Mouse (Mus musculus) right cerebral cortex, postnatal 36 days (tissue): ENCODE data around the gene Gm8947.
"Not testable (repeated sequence)": the region's sequence is repeated elsewhere in the genome, so short reads cannot be mapped to it uniquely, and the experiment has no call there.

Experiments
- DNase-seq, 2 experiments: peaks; one replicate each; pipeline ENCODE4 v3.0.0; 2022; ENCODE audit warnings: low spot score in 2 of 2, mixed read lengths in 1 of 2

The Gm8947 gene

GRCm38 (mm10) chr1:151180167-151180566, 12.0 kb upstream of the Gm8947 start:
- DNase-seq: no peak

GRCm38 (mm10) chr1:151182266-151182665, 9.9 kb upstream of the Gm8947 start, which contains the start of gene Gm47985:
Gene Gm47985 (plus strand): TSS chr1:151182537.
- DNase-seq: not testable (repeated sequence)

GRCm38 (mm10) chr1:151186186-151186585, 6.0 kb upstream of the Gm8947 start:
- DNase-seq: not testable (repeated sequence)

DNA sequence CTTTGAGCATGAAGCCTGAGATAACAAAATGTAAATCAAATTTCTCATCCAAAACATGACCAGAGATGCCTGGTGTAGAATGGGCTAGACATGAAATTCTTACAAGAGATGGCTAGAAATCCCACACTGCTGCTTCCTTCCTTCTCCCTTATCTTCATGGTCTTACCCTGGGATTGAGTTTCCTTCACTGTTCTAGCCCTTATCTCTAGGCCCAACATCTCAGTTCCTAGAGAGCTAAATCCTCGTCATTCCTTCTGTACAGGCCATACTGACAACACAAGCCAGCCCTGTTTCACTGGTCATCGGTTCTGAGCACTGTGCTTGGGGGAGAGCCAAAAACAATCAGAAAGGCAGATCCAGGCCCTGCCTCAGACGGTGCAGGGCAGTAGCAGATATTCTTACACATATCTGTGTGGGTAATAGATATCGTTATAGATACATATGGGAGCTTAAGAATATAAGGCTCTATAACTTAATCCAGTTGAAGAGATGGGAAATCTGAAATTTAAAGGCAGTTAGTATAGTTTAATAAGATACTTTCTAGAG, 5.2 kb upstream of the Gm8947 start:
- not testable (repeated sequence) for DNase-seq

DNA sequence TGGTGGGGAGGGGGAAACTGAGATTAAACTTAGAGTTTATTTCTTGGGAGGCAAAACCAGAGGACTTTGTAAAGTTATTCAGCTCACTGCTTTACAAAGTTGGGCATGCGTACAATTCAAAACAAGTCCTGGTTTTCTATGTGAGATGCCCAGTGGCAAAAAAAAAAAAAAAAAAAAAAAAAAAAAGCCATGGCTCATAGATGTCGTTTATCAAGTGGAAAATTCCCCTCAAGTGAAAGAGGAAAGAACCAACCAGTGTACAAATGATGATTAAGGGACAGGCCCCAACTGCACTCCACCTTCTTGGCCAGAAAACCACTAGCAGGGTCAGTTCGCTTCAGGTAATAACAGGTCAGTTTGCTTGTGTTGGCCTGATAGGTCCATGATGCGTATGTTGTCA, 3.7 kb upstream of the Gm8947 start:
- no peak for DNase-seq

- DNase-seq: not testable (repeated sequence)
These were observed 563 bp downstream of the Gm8947 start for GRCm38 (mm10) chr1:151192739-151193138.

- DNase-seq: not testable (repeated sequence)
These were observed 3.8 kb downstream of the Gm8947 start for GRCm38 (mm10) chr1:151195986-151196385.

DNA sequence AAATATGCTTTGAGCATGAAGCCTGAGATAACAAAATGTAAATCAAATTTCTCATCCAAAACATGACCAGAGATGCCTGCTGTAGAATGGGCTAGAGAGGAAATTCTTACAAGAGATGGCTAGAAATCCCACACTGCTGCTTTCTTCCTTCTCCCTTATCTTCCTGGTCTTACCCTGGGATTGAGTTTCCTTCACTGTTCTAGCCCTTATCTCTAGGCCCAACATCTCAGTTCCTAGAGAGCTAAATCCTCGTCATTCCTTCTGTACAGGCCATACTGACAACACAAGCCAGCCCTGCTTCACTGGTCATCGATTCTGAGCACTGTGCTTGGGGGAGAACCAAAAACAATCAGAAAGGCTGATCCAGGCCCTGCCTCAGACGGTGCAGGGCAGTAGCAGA, 4.5 kb downstream of the Gm8947 start:
- DNase-seq: not testable (repeated sequence)

DNA sequence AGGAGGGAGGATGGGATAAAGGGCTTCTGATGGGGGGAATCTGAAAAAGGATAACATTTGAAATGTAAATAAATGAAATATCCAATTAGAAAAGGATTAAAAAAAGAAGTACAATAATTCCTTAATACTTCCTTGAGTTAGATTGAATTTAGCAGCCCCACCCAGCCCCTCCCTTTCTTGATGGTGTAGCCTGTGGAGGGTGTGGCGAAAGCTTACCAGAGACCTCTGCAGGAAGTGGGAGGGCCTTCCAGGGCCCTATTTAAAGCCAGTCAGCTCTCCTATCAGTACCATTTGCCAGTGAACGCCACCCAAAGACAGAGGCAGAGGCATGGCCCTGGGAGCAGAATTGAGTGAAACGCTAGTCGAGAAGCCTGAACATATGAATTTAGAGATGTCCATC, 5.9 kb downstream of the Gm8947 start, which contains the start of gene Gm47995:
TSS of gene Gm47995 (plus strand) at position 329 of the 400 bp plus-strand sequence.
- DNase-seq: not testable (repeated sequence)

- DNase-seq: not testable (repeated sequence)
These were observed 8.4 kb downstream of the Gm8947 start for GRCm38 (mm10) chr1:151200620-151201019.

- DNase-seq: not testable (repeated sequence)
These were observed 10.6 kb downstream of the Gm8947 start for GRCm38 (mm10) chr1:151202771-151203170.

GRCm38 (mm10) chr1:151203818-151204217, 11.6 kb downstream of the Gm8947 start, which contains the start of gene 3110040M04Rik:
Gene 3110040M04Rik (plus strand): TSS chr1:151204121.
- DNase-seq: not testable (repeated sequence)

GRCm38 (mm10) chr1:151208493-151208892, 16.3 kb downstream of the Gm8947 start:
- DNase-seq: not testable (repeated sequence)

DNA sequence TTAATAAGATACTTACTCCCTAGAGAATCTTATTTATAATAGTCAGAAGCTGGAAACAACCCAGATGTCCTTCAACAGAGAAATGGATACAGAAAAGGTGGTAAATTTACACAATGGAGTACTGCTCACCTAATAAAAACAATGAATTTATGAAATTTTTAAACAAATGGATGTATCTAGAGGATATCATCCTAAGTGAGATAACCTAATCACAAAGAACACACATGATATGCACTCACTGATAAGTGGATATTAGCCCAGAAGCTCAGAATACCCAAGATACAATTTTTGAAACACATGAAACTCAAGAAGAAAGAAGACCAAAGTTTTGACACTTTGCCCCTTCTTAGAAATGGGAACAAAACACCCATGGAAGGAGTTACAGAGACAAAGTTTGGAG, 16.8 kb downstream of the Gm8947 start:
- DNase-seq: not testable (repeated sequence)

DNA sequence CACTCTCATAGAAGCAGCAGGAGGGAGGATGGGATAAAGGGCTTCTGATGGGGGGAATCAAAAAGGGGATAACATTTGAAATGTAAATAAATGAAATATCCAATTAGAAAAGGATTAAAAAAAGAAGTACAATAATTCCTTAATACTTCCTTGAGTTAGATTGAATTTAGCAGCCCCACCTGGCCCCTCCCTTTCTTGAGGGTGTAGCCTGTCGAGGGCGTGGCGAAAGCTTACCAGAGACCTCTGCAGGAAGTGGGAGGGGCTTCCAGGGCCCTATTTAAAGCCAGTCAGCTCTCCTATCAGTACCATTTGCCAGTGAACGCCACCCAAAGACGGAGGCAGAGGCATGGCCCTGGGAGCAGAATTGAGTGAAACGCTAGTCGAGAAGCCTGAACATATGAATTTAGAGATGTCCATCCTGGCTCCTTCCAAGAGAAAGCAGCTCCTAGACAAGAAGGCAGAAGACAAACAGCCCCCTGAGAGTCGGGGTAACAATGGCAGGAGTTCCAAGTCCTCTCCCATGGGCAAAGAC, 17.7 kb downstream of the Gm8947 start, which contains the start of gene Gm47996:
TSS of gene Gm47996 (plus strand) at position 308 of the 532 bp plus-strand sequence.
- DNase-seq: not testable (repeated sequence)

DNA sequence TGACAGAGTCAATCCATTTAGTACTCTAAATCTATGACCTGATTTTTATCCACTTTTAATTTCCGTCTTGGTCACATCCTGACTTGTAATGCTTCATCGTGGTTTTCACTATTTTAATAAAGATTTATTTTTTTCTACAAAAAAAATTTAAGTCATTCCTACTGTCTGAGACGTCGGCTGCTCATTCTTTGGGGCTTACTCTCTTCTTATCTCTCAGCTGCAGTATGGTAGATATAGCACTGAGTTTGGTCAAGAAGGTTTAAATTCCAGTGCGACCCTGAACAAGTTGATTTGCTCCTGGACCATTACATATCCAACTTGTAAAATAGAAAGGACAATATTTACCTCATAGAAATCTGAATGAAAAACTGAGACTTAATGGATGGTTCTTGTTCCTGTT, 19.5 kb downstream of the Gm8947 start:
- not testable (repeated sequence) for DNase-seq

DNA sequence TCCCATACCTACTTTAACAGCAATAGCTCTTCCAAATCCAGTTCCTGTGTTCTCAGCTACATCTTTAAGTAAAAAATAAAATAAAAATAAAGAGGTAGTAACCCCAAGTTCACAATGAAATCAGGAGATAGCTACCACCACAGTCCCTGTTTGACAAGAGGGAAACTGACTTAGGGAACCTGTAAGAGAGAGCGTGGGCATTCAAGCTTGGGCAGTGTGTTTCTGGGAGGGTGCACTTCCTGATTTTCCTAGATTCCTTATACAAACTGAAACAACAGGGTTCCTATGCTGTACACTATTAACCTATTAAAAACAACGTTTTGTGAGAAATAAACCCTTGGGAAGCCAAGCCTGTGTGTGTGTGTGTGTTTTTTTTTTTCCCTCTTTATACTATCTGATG, 22.7 kb downstream of the Gm8947 start:
- DNase-seq: no peak

- no peak for DNase-seq
These were observed 23.8 kb downstream of the Gm8947 start for GRCm38 (mm10) chr1:151215985-151216384.

DNA sequence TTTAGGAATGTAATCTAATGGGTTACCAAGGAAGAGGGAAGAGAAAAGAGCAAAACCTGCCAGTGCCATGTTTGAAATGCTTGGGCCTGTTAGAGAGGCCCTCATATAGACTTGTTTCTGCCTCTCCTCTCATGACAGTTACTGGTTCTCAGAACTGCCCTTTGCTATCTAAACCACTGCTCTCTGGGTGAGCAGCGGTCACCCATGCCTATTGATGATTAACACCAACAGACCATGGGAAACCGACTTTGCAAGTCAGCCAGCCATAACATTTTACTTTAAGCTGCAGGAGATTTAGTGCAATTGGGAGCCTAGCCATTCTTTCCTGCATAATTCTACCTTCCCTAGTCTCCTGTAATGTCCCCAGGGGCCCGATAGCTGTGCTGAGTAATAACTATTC, 24.2 kb downstream of the Gm8947 start:
- no peak for DNase-seq

DNA sequence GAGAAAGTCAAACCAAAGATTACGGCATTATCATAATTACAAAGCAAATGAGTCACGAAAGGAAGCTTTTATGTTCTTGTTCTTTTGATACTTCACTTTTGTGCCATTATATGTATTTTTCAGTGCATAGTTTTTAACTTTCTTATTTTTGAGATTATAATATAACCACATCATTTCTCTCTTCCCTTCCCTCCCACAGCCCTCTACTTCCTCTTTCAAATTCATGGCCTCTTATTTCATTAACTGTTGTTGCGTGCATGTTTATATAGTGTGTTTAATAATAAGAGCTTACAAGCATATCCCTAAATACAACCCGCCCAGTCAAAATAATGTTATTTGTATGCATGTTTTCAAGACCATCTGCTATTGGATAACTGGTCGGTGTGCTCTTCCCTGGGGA, 26.9 kb downstream of the Gm8947 start:
- DNase-seq: no peak

GRCm38 (mm10) chr1:151220098-151220497, 27.9 kb downstream of the Gm8947 start:
- no peak for DNase-seq

GRCm38 (mm10) chr1:151222561-151223267, 30.5 kb downstream of the Gm8947 start:
- no peak for DNase-seq

DNA sequence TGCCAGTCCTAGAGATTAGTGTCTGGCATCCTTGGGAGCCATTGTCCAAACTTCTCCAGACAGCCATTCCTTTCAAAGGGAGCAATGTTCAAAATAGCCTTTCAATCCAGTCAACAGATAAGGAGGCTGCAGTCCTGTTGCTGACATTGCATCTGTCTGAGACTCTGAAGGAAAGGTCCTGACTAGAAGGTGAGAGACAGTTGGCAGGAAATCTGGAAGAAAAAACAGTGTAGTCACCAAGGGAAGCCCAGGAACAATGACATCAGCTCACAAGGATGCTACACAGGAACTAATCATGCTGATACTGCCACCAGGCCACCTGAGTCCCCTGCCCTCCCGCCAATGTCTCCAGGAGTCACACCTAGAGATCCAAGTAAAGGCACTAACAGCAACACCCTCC, 31.2 kb downstream of the Gm8947 start:
- no peak for DNase-seq
